Mouse (Mus musculus) heart, postnatal 14 days (tissue): ENCODE results near the gene Tcl1b4. TPM values are rescaled to one million over a fixed set of nuclear protein-coding genes. Genes with fewer than 3 reads are reported as not detected.
A peak's percentile ranks its signal among the peaks of the same experiment; 100 is the strongest.
"Not testable (repeated sequence)": the region's sequence is repeated elsewhere in the genome, so short reads cannot be mapped to it uniquely, and the experiment has no call there.

Source experiments
- DNase-seq, 2 experiments: peaks; one replicate each; pipeline ENCODE4 v3.0.0; 2021 to 2022
- intact Hi-C: fragments of 180-260 bp; cut with DNase I; formaldehyde crosslinking; loops from one replicate; pipeline ENCODE4 v1.15.1; 2025
- long read RNA-seq, 2 experiments: library from polyadenylated mRNA; stranded (forward); transcript quantifications; one replicate each; pipeline ENCODE4 v2.0.0; 2021
- total RNA-seq, 2 experiments: library from RNA; stranded (reverse); gene quantifications; 2 replicates each; pipeline ENCODE4 v1.2.3; 2021

Tcl1b4 gene
- total RNA-seq, result not detected
- long read RNA-seq, experiment 1, result 0 reads
- long read RNA-seq, experiment 2, result 0 reads

DNA sequence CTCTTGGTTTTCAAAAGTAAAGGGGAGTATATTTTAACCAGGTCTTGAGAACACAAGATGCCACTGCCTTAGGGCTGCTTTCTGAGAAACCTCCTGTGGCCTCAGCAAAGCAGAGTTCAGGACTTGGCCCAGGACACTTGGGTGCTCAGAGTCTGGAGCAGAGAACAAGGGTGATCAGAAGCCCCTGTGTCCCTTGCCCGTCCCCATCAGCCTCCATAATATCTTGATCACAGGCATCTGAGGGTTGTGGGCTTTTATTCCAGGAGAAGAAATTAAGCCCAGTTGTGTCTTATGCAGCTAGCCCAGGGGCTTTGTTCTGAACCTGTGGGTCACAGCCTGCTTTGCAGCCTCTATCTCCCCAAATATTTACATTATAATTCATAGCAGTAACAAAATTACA lies at the start of gene Tcl1b4:
Tcl1b4 (plus strand) TSS at position 301 of the 400 bp plus-strand sequence.
- intact Hi-C loops, result not testable (repeated sequence)

DNA sequence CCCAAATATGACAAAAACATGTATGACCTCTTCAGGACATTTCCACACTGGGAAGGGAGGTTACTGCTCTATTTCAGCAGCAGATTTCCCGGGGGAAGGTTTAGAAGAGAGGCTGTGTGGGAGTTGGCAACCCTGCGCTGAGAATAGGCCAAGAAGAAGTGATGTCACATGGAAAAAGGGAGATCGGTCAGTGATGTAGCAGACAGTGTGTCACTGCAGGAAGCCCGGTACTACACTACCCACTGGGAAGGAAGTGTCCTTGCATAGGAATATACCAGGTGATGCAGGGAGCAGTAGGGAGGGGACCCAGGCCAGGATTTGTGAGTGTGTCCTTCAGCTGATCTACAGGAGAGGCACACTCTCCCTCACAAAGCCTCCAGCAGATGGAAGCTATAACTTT lies 46.5 kb upstream of the Tcl1b4 start:
- intact Hi-C loops, result not testable (repeated sequence)
- DNase-seq, result peak in 1 of 2 experiments; percentile 3

More for the DNA sequence above, at the start of gene Tcl1b4:
- not testable (repeated sequence) for DNase-seq

DNA sequence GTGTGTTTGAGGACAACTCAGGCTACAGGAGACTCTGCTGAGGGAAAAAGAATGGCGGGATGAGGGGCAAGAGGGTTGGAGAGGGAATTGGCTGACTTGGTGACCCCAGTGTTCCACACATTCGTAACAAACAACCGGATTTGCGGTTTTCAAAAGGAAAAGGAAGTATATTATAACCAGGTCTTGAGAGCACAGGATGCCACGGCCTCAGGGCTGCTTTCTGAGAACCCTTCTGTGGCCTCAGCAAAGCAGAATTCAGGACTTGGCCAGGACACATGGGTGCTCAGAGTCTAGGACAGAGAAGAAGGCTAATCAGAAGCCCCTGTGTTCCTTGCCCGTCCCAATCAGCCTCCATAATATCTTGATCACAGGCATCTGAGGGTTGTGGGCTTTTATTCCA lies 42.9 kb upstream of the Tcl1b4 start:
- no peak for DNase-seq
- intact Hi-C loops, result no loop called here

DNA sequence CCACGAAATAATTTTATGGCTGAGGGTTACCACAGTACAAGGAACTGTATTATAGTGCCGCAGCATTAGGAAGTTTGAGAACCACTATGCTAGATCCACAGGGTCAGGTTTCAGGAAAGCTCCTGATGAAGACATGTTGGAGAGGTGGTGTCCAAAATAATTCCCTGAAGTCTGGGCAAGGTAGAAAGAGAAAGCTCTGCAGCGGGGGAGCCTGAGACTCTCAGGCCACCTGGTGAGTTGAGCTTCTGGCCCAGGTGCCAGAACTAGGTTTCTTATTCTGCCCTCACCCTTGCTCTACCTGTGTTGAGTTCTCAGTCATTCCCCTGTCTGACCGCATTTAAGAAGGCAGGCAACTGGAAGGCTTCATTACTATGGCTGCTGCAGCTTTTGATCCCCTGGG lies 42.4 kb upstream of the Tcl1b4 start, which contains the start of gene Tcl1b1:
Tcl1b1 (plus strand) TSS at position 301 of the 400 bp plus-strand sequence.
- no peak for DNase-seq
- intact Hi-C loops, result no loop called here

DNA sequence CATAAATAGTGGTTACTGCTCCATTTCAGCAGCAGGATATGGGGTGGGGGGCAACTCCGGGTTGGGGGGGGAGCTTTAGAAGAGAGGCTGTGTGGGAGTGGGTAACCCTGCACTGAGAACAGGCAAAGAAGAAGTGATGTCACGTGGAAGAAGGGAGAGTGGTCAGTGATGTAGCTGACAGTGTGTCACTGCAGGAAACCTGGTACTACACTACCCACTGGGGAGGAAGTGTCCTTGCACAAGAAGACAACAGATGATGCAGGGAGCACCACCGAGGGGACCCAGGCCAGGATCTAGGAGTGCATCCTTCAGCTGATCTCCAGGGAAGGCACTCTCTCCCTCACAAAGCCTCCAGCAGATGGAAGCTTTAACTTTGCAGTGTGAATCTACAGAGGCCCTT lies 35.0 kb upstream of the Tcl1b4 start:
- intact Hi-C loops, result no loop called here
- no peak for DNase-seq

DNA sequence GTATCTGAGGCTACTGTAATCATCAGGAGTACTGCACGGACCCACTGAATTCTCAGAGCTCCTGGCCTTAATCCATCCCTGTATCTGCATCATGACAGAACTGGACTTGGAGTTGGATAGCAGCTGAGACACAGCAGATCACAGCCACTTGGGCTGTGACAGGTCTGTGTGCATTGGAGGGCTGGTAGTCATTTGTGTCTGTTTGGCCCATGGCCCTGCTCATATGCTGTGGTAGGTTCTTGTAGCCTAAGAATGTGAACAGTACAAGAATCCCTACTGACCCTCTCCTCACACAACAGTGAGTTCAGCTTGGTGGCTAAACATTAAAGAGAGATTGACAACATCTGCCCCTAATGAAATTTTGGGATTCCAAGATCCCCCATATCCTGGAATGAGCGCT lies 28.4 kb upstream of the Tcl1b4 start:
- intact Hi-C loops, result loop anchor here (10.0 kb wide), 1 partner anchor 119 kb away; no protein-coding TSS in a partner anchor
- DNase-seq, result no peak

DNA sequence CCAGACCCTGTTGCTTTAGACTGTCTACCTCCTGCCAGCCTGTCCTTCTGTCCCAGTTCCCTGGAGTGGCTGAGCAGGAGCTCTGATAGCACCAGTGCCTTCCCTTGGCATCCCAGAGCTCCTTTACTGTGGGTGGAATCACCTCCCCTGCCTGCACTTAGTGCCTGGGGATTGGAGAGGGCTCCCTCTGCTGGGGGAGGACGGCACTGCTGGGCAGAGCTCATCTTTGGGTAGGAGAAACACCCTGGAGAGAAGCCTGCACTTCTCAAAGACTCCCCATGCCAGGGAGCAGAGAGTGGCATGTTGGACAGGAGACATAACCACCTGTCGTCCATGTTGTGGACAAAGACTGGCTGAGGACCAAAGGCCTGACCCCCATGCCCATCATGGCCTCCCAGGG lies 27.4 kb upstream of the Tcl1b4 start:
- intact Hi-C loops, result loop anchor here (10.0 kb wide), 1 partner anchor 120 kb away; no protein-coding TSS in a partner anchor

DNA sequence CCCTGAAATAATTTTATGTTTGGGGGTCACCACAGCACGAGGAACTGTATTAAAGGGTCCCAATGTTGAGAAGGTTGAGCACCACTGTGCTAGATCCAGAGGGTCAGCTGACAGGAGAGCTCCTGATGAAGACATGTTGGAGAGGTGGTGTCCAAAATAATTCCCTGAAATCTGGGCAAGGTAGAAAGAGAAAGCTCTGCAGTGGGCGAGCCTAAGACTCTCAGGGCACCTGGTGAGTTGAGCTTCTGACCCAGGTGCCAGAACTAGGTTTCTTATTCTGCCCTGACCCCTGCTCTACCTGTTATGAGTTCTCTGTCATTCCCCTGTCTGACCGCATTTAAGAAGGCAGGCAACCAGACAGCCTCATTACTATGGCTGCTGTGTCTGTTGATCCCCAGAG lies 25.7 kb upstream of the Tcl1b4 start, which contains the start of gene Tcl1b5:
Tcl1b5 (plus strand) TSS at position 301 of the 400 bp plus-strand sequence.
- DNase-seq, result not testable (repeated sequence)
- intact Hi-C loops, result loop anchor here (10.0 kb wide), 1 partner anchor 121 kb away; no protein-coding TSS in a partner anchor

More for the DNA sequence above, 27.4 kb upstream of the Tcl1b4 start:
- DNase-seq, result peak; percentile 48 to 68

DNA sequence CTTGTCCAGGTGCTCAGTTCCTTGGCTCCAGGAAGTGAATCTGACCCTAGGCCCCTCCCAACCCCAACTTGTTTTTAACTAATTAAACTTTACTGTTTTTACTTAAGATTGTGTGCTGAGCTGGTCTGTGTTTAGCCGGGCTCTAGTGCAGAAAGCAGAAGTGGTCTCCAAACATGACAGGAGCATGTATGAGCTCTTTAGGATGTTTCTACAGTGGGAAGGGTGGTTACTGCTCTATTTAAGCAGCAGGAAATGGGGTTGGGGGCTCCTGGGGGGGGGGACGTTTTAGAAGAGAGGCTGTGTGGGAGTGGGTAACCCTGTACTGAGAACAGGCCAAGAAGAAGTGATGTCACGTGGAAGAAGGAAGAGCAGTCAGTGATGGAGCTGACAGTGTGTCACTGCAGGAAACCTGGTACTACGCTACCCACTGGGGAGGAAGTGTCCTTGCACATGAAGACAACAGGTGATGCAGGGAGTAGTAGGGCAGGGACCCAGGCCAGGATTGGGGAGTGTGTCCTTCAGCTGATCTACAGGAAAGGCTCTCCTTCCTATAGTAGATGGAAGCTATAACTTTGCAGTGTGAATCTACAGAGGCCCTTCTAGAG lies 20.6 kb upstream of the Tcl1b4 start:
- intact Hi-C loops, DNase-seq: not testable (repeated sequence)

DNA sequence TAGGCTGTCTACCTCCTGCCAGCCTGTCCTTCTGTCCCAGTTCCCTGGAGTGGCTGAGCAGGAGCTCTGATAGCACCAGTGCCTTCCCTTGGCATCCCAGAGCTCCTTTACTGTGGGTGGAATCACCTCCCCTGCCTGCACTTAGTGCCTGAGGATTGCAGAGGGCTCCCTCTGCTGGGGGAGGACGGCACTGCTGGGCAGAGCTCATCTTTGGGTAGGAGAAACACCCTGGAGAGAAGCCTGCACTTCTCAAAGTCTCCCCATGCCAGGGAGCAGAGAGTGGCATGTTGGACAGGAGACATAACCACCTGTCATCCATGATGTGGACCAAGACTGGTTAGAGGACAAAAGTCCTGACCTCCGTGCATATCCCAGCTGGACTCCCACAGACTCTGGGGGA lies 12.8 kb upstream of the Tcl1b4 start:
- DNase-seq, result peak in 1 of 2 experiments; percentile 10
- intact Hi-C loops, result not testable (repeated sequence)

DNA sequence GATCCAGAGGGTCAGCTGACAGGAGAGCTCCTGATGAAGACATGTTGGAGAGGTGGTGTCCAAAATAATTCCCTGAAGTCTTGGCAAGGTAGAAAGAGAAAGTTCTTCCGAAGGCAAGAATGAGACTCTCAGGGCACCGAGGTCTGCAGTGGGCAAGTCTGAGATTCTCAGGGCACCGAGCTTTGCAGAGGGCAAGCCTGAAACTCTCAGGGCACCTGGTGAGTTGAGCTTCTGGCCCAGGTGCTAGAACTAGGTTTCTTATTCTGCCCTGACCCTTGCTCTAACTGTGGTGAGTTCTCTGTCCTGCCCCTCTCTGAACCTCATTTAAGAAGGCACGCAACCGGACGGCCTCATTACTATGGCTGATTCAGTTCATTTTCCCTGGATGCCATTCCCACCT lies 11.0 kb upstream of the Tcl1b4 start, which contains the start of gene Tcl1b3:
Tcl1b3 (plus strand) TSS at position 301 of the 400 bp plus-strand sequence.
- intact Hi-C loops, DNase-seq: not testable (repeated sequence)

DNA sequence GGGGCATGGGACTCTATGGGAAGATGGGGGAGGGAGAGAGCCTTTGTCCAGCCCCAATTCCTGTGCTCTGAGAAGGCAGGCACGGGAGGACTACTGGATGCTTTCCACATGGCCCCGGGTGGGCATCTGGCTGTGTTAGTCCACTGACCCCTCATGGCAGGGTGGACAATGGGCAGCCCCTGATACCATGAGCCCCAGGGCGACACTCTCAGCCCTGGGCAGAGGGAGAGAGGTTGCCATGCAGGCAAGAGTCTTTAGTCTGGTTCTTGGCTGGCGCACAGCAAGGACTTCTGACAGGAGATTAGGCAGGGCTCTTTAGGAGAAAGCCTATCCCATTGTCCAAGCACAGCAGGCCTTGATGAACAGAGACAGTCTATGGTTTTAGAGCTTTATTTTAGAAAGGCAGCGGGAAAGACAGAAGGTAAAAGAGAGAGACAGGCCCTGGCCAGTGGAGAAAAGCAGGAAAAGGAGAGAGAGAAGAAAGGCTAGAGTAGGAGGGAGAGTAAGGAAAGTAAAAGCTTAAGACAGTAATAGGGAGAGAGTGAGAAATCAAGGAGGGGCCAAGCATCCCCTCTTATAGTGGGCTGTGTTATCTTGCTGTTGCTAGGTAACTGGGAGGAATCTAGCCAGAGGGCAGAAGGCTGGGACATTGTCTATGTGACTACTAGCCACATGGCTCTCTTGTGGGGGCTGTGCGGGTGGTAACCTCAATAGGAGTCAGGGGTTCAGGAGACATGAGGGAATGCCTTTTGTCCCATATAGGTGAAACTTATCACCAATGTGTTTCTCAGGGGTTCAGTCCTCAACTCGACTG lies 1.9 kb upstream of the Tcl1b4 start:
- DNase-seq, intact Hi-C loops: not testable (repeated sequence)

DNA sequence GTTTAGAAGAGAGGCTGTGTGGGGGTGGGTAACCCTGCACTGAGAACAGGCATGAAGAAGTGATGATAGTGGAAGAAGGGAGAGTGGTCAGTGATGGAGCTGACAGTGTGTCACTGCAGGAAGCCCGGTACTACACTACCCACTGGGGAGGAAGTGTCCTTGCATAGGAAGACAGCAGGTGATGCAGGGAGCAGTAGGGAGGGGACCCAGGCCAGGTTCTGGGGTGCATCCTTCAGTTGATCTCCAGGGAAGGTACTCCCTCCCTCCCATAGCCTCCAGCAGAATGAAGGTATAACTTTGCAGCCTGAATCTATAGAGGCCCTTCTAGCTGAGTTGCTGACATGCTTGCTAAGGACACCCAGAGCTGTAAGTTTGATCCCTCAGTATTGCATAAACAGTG lies 5.3 kb downstream of the Tcl1b4 start:
- DNase-seq, result no peak
- intact Hi-C loops, result no loop called here

DNA sequence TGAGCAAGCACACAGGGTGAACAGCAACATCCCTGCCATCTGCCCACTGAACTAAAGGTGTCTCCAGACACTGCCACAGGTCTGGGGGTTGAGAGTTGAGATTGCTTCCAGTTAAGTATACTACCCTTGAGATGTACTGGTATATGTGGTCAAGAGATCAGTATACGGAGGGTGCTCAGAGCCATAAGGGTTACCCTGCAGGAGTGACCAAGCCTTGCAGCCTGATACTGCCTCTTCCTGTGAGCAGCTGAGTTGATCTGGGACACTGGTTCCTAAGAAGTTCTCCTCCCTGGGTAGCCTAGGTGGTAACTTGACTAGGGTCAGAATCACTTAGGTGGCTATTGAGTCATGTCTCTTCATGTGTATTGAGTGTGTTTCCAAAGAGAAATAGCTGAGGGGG lies 6.7 kb downstream of the Tcl1b4 start:
- DNase-seq, result no peak
- intact Hi-C loops, result no loop called here

DNA sequence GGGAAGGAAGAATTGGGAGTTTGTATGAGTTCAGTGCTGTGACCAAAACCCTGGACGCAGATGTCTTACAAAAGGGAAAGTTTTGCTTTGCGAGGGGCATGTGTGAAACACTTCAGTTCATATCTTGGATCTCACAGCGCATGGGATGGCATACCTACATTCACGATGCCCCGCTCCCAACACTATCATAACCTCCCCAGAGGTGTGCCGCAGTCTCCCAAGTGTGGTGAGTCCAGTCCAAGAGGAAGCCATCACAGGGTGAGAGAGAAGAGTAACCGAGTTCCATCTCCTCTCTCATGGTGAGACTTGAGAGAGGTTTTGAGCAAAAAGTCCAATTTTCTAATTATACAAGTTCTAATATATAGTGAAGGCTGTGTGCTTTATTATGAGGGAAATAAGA lies 7.5 kb downstream of the Tcl1b4 start:
- DNase-seq, result no peak
- intact Hi-C loops, result no loop called here

DNA sequence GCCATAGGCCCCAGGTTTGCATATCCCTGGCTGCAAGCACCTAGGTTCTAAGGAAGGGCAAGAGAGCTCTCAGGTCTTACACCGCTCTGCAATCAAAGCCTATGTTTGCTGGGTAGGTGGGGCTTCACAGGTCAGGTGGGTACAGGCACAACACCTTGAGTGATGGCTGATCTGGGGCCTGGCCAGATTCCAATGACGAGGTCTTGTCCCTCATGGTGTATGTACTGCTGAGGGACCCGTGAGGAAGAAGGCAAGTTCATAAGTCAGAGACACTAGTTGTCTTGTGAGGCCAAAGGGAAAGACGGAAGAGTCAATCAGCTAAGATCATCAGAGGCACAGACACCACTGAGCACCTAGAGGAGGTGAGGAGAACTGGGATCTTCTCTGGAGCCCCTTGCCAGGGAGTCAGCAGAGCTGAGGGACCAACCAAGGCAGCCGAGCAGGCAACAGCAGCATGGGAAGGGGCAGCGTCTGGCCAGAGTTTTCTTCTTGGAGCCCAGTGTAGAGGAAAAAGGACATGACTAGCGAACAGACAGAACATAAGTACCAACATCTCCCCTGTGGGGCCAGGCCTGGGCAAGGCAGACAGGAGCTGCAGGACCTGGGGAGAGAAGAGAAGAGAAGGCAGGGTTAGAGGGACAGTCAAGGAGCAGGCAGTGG lies 15.5 kb downstream of the Tcl1b4 start:
- no peak for DNase-seq
- intact Hi-C loops, result no loop called here

DNA sequence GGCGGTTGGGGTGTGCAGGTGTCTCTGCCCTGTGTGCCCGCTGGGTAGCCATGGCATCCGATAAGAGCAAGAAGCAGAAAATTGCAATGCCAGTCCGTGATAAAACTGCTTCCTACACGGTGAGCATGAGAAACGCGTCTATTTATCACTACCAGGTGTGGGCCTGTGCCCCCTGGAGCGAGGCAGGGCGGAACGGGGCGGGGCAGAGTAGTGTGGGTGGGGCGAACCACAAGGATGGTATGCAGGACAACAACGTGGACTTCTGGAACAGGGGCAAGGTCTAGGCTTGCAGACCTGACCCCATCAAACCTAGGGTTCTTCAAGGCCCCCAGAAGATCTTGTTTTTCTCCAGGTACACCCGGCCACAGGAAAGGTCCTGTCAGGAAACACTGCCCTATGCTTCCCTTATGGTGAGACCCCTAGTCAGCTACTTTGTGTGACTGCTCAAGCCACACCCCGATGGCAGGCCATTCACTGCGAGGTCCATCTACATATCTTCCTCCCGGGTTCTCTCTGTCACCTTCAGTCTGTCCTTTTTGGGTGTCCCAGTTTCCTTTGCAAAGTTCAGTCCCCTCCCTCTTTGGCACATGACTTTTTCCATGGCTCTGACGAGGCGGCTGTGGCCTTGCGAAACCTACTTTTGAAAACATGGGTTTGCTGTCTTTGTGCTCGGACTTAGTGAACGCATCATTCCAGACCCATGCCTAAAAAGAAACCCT lies 21.0 kb downstream of the Tcl1b4 start, which contains the start of gene Tcl1:
Tcl1 (minus strand) TSS at position 193 of the 719 bp plus-strand sequence.
- no peak for DNase-seq
- intact Hi-C loops, result no loop called here

DNA sequence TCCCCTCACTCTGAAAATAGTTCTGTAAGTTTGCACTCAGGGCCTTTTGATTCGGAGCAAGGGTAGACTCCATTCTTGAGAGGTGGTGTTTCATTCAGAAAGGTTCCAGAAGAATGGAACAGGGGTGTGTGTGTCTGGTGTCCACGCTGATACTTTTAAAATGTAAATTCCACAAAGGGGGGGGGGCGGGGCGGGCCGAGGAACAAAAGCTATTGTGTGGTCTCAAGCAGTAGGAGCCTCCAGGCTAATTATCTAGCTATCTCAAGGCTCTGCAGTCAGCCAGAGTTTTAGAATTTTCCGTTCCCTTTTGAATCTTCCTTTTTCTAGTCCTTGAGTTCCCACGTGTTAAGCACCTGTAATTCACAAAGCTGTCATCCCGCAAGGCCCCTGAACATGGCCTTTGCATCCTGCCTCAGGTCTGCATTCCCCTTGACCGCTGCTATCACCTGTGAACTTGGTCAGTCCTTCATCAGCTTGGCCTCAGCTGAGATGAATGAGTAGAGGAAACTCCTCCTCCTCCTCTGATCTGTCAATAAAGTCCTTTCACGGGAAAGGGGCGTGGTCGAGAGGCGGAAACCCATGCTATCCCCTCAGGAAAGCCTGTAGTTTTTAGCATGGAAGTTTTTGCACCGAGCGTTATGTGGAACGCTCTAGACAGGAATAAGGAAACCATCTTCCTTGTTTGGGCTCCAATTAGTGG lies 23.0 kb downstream of the Tcl1b4 start:
- intact Hi-C loops, result no loop called here
- no peak for DNase-seq

DNA sequence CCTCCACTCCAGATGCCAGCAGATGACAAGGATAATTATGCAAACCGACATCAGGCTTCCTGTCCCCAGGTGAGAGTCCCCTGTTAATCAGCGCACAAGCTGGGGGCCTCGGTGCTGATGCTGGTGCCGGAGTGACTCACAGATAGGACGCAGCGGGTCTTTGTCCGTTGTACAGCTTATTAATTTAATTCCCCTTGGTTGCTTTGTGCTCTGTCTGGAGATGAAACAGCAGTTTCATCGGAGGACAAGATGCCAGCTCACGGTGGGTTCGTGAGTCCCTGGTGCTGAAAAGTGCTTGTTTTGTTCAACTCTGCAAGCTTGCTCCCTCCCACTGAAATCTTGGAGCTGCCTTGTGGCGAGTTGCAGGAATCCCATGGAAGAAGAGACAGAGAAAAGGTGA lies 32.6 kb downstream of the Tcl1b4 start:
- intact Hi-C loops, result no loop called here
- no peak for DNase-seq
